Mouse (Mus musculus): ENCODE data around the gene Helt. TPM values are rescaled to one million over a fixed set of nuclear protein-coding genes. Genes with fewer than 3 reads are reported as not detected.

Gene Helt
- polyA plus RNA-seq, 1 experiment from 2014 or later: not detected

GRCm38 (mm10) chr8:46291931-46292675 lies 2.4 kb downstream of the Helt start:
- H3K36me3 ChIP-seq (ENCODE audit: control insufficient read depth, insufficient read depth, low read length): no peaks in the 10 kb centered on the region
- H3K9ac ChIP-seq (replicated peaks; ENCODE audit: low read depth, low read length): no peak overlapping the region
- H3K27ac ChIP-seq (ENCODE audit: low read depth, low read length): no peak overlapping the region
- peaks cover 4% of the 10 kb centered on the region; the same call in 1 of the 2 replicates for H3K4me1 ChIP-seq (ENCODE audit: control insufficient read depth, insufficient read depth, low read length)
- no peak overlapping the region for H3K4me3 ChIP-seq (ENCODE audit: low read depth, low read length)
- peak overlapping the region; percentile 23 for H3K4me2 ChIP-seq (ENCODE audit: low read depth, low read length)
- no peaks in the 10 kb centered on the region for H3K9me3 ChIP-seq (ENCODE audit: control insufficient read depth, low read length)
- ATAC-seq (ENCODE audit: low read depth): no peak
- WGBS: under 1% methylated on average over 33 of the region's 33 CpGs
- peaks cover 68% of the 10 kb centered on the region for H3K27me3 ChIP-seq (ENCODE audit: control insufficient read depth, insufficient read depth, low read length)

- Histone ChIP-seq H3K4me1 (ENCODE audit: control insufficient read depth, insufficient read depth, low read length) (peaks cover 4% of the 10 kb centered on the region; the same call in 1 of the 2 replicates), H3K9ac (replicated peaks; ENCODE audit: low read depth, low read length) (no peak overlapping the region), H3K9me3 (ENCODE audit: control insufficient read depth, low read length) (no peaks in the 10 kb centered on the region), H3K4me3 (ENCODE audit: low read depth, low read length) (no peak overlapping the region), H3K4me2 (ENCODE audit: low read depth, low read length) (no peak overlapping the region), H3K36me3 (ENCODE audit: control insufficient read depth, insufficient read depth, low read length) (no peaks in the 10 kb centered on the region), H3K27ac (ENCODE audit: low read depth, low read length) (no peak overlapping the region), H3K27me3 (ENCODE audit: control insufficient read depth, insufficient read depth, low read length) (peaks cover 41% of the 10 kb centered on the region)
- 6% methylated on average over 11 of the region's 11 CpGs for whole genome bisulfite sequencing
- no peak for ATAC-seq (ENCODE audit: low read depth)
Observed at GRCm38 (mm10) chr8:46289274-46289673, 5.2 kb downstream of the Helt start.

- Histone ChIP-seq H3K36me3 (ENCODE audit: control insufficient read depth, insufficient read depth, low read length) (no peaks in the 10 kb centered on the region), H3K27me3 (ENCODE audit: control insufficient read depth, insufficient read depth, low read length) (peaks cover 28% of the 10 kb centered on the region), H3K4me1 (ENCODE audit: control insufficient read depth, insufficient read depth, low read length) (peaks cover 4% of the 10 kb centered on the region; the same call in 1 of the 2 replicates), H3K4me2 (ENCODE audit: low read depth, low read length) (no peak overlapping the region), H3K4me3 (ENCODE audit: low read depth, low read length) (no peak overlapping the region), H3K27ac (ENCODE audit: low read depth, low read length) (no peak overlapping the region), H3K9ac (replicated peaks; ENCODE audit: low read depth, low read length) (no peak overlapping the region), H3K9me3 (ENCODE audit: control insufficient read depth, low read length) (no peaks in the 10 kb centered on the region)
- 87% methylated on average over 6 of the region's 6 CpGs for WGBS
- no peak for ATAC-seq (ENCODE audit: low read depth)
Observed at GRCm38 (mm10) chr8:46288021-46288420, 6.5 kb downstream of the Helt start.

- no peaks in the 10 kb centered on the region for H3K4me1 ChIP-seq (ENCODE audit: control insufficient read depth, insufficient read depth, low read length)
- ATAC-seq (ENCODE audit: low read depth): no peak
- H3K36me3 ChIP-seq (ENCODE audit: control insufficient read depth, insufficient read depth, low read length): no peaks in the 10 kb centered on the region
- no peak overlapping the region for H3K4me3 ChIP-seq (ENCODE audit: low read depth, low read length)
- no peak overlapping the region for H3K9ac ChIP-seq (replicated peaks; ENCODE audit: low read depth, low read length)
- 82% methylated on average over 4 of the region's 4 CpGs for WGBS
- H3K27ac ChIP-seq (ENCODE audit: low read depth, low read length): no peak overlapping the region
- no peaks in the 10 kb centered on the region for H3K9me3 ChIP-seq (ENCODE audit: control insufficient read depth, low read length)
- H3K4me2 ChIP-seq (ENCODE audit: low read depth, low read length): no peak overlapping the region
- H3K27me3 ChIP-seq (ENCODE audit: control insufficient read depth, insufficient read depth, low read length): peaks cover 8% of the 10 kb centered on the region
Observed at GRCm38 (mm10) chr8:46285980-46286379, 8.5 kb downstream of the Helt start.

GRCm38 (mm10) chr8:46281536-46281935 lies 12.9 kb downstream of the Helt start:
- no peak for ATAC-seq (ENCODE audit: low read depth)
- WGBS: 17% methylated on average over 13 of the region's 13 CpGs
- Histone ChIP-seq H3K27ac (ENCODE audit: low read depth, low read length) (no peak overlapping the region), H3K4me1 (ENCODE audit: control insufficient read depth, insufficient read depth, low read length) (no peaks in the 10 kb centered on the region), H3K27me3 (ENCODE audit: control insufficient read depth, insufficient read depth, low read length) (no peaks in the 10 kb centered on the region), H3K9ac (replicated peaks; ENCODE audit: low read depth, low read length) (no peak overlapping the region), H3K9me3 (ENCODE audit: control insufficient read depth, low read length) (no peaks in the 10 kb centered on the region), H3K4me2 (ENCODE audit: low read depth, low read length) (no peak overlapping the region), H3K36me3 (ENCODE audit: control insufficient read depth, insufficient read depth, low read length) (no peaks in the 10 kb centered on the region), H3K4me3 (ENCODE audit: low read depth, low read length) (no peak overlapping the region)

GRCm38 (mm10) chr8:46276939-46277338 lies 17.5 kb downstream of the Helt start:
- Histone ChIP-seq H3K4me1 (ENCODE audit: control insufficient read depth, insufficient read depth, low read length) (no peaks in the 10 kb centered on the region), H3K4me2 (ENCODE audit: low read depth, low read length) (no peak overlapping the region), H3K9me3 (ENCODE audit: control insufficient read depth, low read length) (no peaks in the 10 kb centered on the region), H3K27me3 (ENCODE audit: control insufficient read depth, insufficient read depth, low read length) (no peaks in the 10 kb centered on the region), H3K4me3 (ENCODE audit: low read depth, low read length) (no peak overlapping the region), H3K9ac (replicated peaks; ENCODE audit: low read depth, low read length) (no peak overlapping the region), H3K27ac (ENCODE audit: low read depth, low read length) (no peak overlapping the region), H3K36me3 (ENCODE audit: control insufficient read depth, insufficient read depth, low read length) (no peaks in the 10 kb centered on the region)
- 90% methylated on average over 14 of the region's 14 CpGs for WGBS
- ATAC-seq (ENCODE audit: low read depth): no peak

GRCm38 (mm10) chr8:46270741-46271140 lies 23.7 kb downstream of the Helt start:
- ATAC-seq (ENCODE audit: low read depth): no peak
- Histone ChIP-seq H3K9me3 (ENCODE audit: control insufficient read depth, low read length) (no peaks in the 10 kb centered on the region), H3K4me3 (ENCODE audit: low read depth, low read length) (no peak overlapping the region), H3K4me2 (ENCODE audit: low read depth, low read length) (no peak overlapping the region), H3K27ac (ENCODE audit: low read depth, low read length) (no peak overlapping the region), H3K4me1 (ENCODE audit: control insufficient read depth, insufficient read depth, low read length) (0 out of 2 replicates have a peak, but pooled peaks cover 3% of the 10 kb centered on the region), H3K36me3 (ENCODE audit: control insufficient read depth, insufficient read depth, low read length) (no peaks in the 10 kb centered on the region), H3K27me3 (ENCODE audit: control insufficient read depth, insufficient read depth, low read length) (no peaks in the 10 kb centered on the region), H3K9ac (replicated peaks; ENCODE audit: low read depth, low read length) (no peak overlapping the region)
- 35% methylated on average over 6 of the region's 6 CpGs for WGBS

GRCm38 (mm10) chr8:46270147-46270546 lies 24.3 kb downstream of the Helt start:
- Histone ChIP-seq H3K4me2 (ENCODE audit: low read depth, low read length) (no peak overlapping the region), H3K36me3 (ENCODE audit: control insufficient read depth, insufficient read depth, low read length) (no peaks in the 10 kb centered on the region), H3K4me3 (ENCODE audit: low read depth, low read length) (no peak overlapping the region), H3K9ac (replicated peaks; ENCODE audit: low read depth, low read length) (no peak overlapping the region), H3K27ac (ENCODE audit: low read depth, low read length) (no peak overlapping the region), H3K9me3 (ENCODE audit: control insufficient read depth, low read length) (no peaks in the 10 kb centered on the region), H3K27me3 (ENCODE audit: control insufficient read depth, insufficient read depth, low read length) (no peaks in the 10 kb centered on the region), H3K4me1 (ENCODE audit: control insufficient read depth, insufficient read depth, low read length) (0 out of 2 replicates have a peak, but pooled peaks cover 3% of the 10 kb centered on the region)
- WGBS: 32% methylated on average over 3 of the region's 3 CpGs
- no peak for ATAC-seq (ENCODE audit: low read depth)

GRCm38 (mm10) chr8:46266801-46267200 lies 27.7 kb downstream of the Helt start:
- Histone ChIP-seq H3K9me3 (ENCODE audit: control insufficient read depth, low read length) (no peaks in the 10 kb centered on the region), H3K4me2 (ENCODE audit: low read depth, low read length) (no peak overlapping the region), H3K4me1 (ENCODE audit: control insufficient read depth, insufficient read depth, low read length) (0 out of 2 replicates have a peak, but pooled peaks cover 3% of the 10 kb centered on the region), H3K9ac (replicated peaks; ENCODE audit: low read depth, low read length) (no peak overlapping the region), H3K4me3 (ENCODE audit: low read depth, low read length) (no peak overlapping the region), H3K27me3 (ENCODE audit: control insufficient read depth, insufficient read depth, low read length) (no peaks in the 10 kb centered on the region), H3K36me3 (ENCODE audit: control insufficient read depth, insufficient read depth, low read length) (no peaks in the 10 kb centered on the region), H3K27ac (ENCODE audit: low read depth, low read length) (no peak overlapping the region)
- WGBS: 32% methylated on average over 4 of the region's 4 CpGs
- no peak for ATAC-seq (ENCODE audit: low read depth)
